Mouse (Mus musculus) heart, embryonic 13.5 days (tissue): ENCODE results near the gene Irf4. TPM values are rescaled to one million over a fixed set of nuclear protein-coding genes. Genes with fewer than 3 reads are reported as not detected.
A peak's percentile ranks its signal among the peaks of the same experiment; 100 is the strongest.

Source experiments
- ATAC-seq: fragments of 200-750 bp; cut with Nextera tagmentation; 2 replicates; pipeline ENCODE4 v1.8.0; 2017; ENCODE audit warnings: moderate TSS enrichment; ENCODE audit not compliant: insufficient number of reproducible peaks, low FRiP score, low TSS enrichment; ENCODE audit errors: extremely low read depth
- H3K27ac ChIP-seq: fragments of 300-500 bp; sonication (generic); replicated peaks from 2 replicates; pipeline ENCODE4 v1.5.1; 2015; ENCODE audit warnings: moderate library complexity, mild to moderate bottlenecking, inconsistent platforms
- H3K27me3 ChIP-seq: fragments of 300-500 bp; sonication (generic); replicated peaks from 2 replicates; pipeline ENCODE4 v1.6.1; 2015; ENCODE audit warnings: mild to moderate bottlenecking, inconsistent platforms
- H3K36me3 ChIP-seq: fragments of 300-500 bp; sonication (generic); 2 replicates; pipeline ENCODE4 v1.6.1; 2015; ENCODE audit warnings: mild to moderate bottlenecking, inconsistent platforms
- H3K4me1 ChIP-seq: fragments of 300-500 bp; sonication (generic); 2 replicates; pipeline ENCODE4 v1.6.1; 2015; ENCODE audit warnings: inconsistent platforms
- H3K4me2 ChIP-seq: fragments of 300-500 bp; sonication (generic); 2 replicates; pipeline ENCODE4 v1.6.1; 2015; ENCODE audit warnings: inconsistent platforms, mild to moderate bottlenecking, moderate library complexity
- H3K4me3 ChIP-seq: fragments of 300-500 bp; sonication (generic); 2 replicates; pipeline ENCODE4 v1.5.1; 2015; ENCODE audit warnings: moderate library complexity, mild to moderate bottlenecking, inconsistent platforms
- H3K9ac ChIP-seq: fragments of 300-500 bp; sonication (generic); 2 replicates; pipeline ENCODE4 v1.6.1; 2015; ENCODE audit warnings: inconsistent platforms, mild to moderate bottlenecking, moderate library complexity
- H3K9me3 ChIP-seq: fragments of 300-500 bp; sonication (generic); 2 replicates; pipeline ENCODE4 v1.6.1; 2016; ENCODE audit warnings: inconsistent platforms
- WGBS: fragments of 180-500 bp; shearing (Covaris S2); methylation state at CpG from one replicate; pipeline ENCODE4 v1.1.7; 2015; ENCODE audit warnings: mixed read lengths; 5-methylcytosine and 5-hydroxymethylcytosine counted together
- polyA plus RNA-seq: library from polyadenylated mRNA; unstranded; fragments of >200 nt; fragmentation: Nextera tagmentation; extraction: Ambion mirVana; gene quantifications from 2 replicates; pipeline ENCODE4 v1.2.1, GENCODE M21; 2015

Gene Irf4
- polyA plus RNA-seq, 1 experiment from 2014 or later: 0.05 TPM

DNA sequence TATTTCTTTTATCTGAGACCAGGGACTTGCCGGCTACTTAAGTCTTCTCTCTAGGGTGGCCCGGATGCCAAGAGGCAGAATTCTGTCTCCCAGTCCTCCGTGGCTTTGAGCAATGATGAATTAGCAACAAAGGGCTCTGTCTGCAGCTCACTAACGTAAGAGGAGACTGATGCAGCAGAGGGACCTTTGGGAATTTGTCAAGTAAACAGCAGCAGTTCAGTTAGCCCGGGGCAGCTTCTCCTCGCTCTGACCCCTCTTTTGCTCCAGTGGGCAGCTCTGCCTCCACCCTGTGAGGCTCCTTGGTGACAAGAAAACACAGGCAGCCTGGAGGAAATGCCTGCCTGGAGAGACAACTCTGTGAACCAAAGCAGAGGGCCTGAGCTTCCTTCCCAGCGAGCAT is 26.4 kb upstream of the Irf4 start:
- no peak overlapping the region for H3K4me3 ChIP-seq
- H3K36me3 ChIP-seq: no peaks in the 10 kb centered on the region
- 0 out of 2 replicates have a peak overlapping the region, but pooled peaks have one; percentile 14 for H3K9ac ChIP-seq
- ATAC-seq: no peak
- no peak overlapping the region for H3K27ac ChIP-seq
- peak overlapping the region; percentile 25; the same call in 1 of the 2 replicates for H3K4me2 ChIP-seq
- 14% methylated on average over 7 of the region's 7 CpGs for WGBS
- peaks cover 7% of the 10 kb centered on the region; the same call in 1 of the 2 replicates for H3K27me3 ChIP-seq
- peaks cover 13% of the 10 kb centered on the region for H3K4me1 ChIP-seq
- H3K9me3 ChIP-seq: no peaks in the 10 kb centered on the region

DNA sequence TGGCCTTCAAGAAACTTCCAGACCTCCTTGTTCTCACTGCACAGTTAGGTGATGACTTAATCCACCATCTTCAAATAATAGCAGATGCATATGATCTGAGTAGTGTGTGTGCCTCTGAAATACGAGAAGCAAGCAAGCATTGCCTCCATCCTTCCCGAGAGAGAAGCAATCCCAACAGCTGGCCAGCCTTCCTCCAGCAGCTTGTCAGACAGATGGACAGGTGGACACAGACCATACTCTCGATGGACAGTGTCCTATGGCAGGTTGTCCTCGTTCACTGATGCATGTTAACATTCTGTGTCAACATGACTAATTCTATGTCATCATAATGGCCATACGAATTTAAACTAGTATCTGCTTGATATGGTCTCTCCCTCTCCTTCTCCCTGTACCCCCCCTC is 25.8 kb upstream of the Irf4 start:
- no peak overlapping the region for H3K4me3 ChIP-seq
- H3K9me3 ChIP-seq: no peaks in the 10 kb centered on the region
- 50% methylated on average over 5 of the region's 5 CpGs for WGBS
- H3K36me3 ChIP-seq: no peaks in the 10 kb centered on the region
- H3K4me2 ChIP-seq: no peak overlapping the region
- H3K9ac ChIP-seq: no peak overlapping the region
- no peak for ATAC-seq
- H3K4me1 ChIP-seq: peaks cover 13% of the 10 kb centered on the region
- peaks cover 7% of the 10 kb centered on the region; the same call in 1 of the 2 replicates for H3K27me3 ChIP-seq
- H3K27ac ChIP-seq: no peak overlapping the region

DNA sequence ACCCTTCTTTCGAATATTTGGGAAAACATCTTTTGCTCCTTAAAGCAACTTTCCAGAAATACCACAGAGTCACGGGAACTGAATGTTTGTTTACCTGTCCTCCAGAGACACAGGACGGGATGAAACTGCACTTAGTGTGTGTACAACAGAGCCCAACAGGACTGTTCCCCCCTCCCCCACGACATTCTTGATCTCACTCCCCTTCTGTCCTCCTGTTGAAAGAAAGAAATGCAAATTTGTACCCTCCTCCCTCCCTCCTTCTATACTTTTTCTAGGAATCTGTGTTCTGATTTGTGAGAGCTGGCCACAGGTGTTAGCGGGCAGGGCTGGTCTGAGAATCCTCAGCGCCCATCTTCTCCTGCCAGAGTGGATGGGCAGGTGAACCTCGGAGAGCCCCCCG is 25.2 kb upstream of the Irf4 start:
- Histone ChIP-seq H3K9ac (no peak overlapping the region), H3K4me2 (no peak overlapping the region), H3K9me3 (no peaks in the 10 kb centered on the region), H3K4me1 (peaks cover 14% of the 10 kb centered on the region), H3K27me3 (peaks cover 7% of the 10 kb centered on the region; the same call in 1 of the 2 replicates), H3K27ac (no peak overlapping the region), H3K36me3 (no peaks in the 10 kb centered on the region), H3K4me3 (no peak overlapping the region)
- no peak for ATAC-seq
- 55% methylated on average over 8 of the region's 8 CpGs for WGBS

- H3K4me2 ChIP-seq: peak overlapping the region; percentile 42
- ATAC-seq: no peak
- 28% methylated on average over 7 of the region's 7 CpGs for WGBS
- no peaks in the 10 kb centered on the region for H3K9me3 ChIP-seq
- H3K9ac ChIP-seq: no peak overlapping the region
- H3K27me3 ChIP-seq: peaks cover 7% of the 10 kb centered on the region; the same call in 1 of the 2 replicates
- H3K4me1 ChIP-seq: peaks cover 17% of the 10 kb centered on the region
- no peaks in the 10 kb centered on the region for H3K36me3 ChIP-seq
- H3K27ac ChIP-seq: no peak overlapping the region
- H3K4me3 ChIP-seq: no peak overlapping the region
These were observed 24.2 kb upstream of the Irf4 start for GRCm38 (mm10) chr13:30724691-30725271.

GRCm38 (mm10) chr13:30726879-30727278 is 22.1 kb upstream of the Irf4 start:
- Histone ChIP-seq H3K4me1 (peaks cover 17% of the 10 kb centered on the region), H3K27me3 (peaks cover 7% of the 10 kb centered on the region; the same call in 1 of the 2 replicates), H3K27ac (no peak overlapping the region), H3K4me3 (no peak overlapping the region), H3K36me3 (no peaks in the 10 kb centered on the region), H3K9ac (no peak overlapping the region), H3K4me2 (no peak overlapping the region), H3K9me3 (no peaks in the 10 kb centered on the region)
- no peak for ATAC-seq
- WGBS: 77% methylated on average over 4 of the region's 4 CpGs

- Histone ChIP-seq H3K9me3 (no peaks in the 10 kb centered on the region), H3K4me2 (no peak overlapping the region), H3K4me3 (no peak overlapping the region), H3K27ac (no peak overlapping the region), H3K4me1 (peaks cover 10% of the 10 kb centered on the region), H3K27me3 (peaks cover 7% of the 10 kb centered on the region; the same call in 1 of the 2 replicates), H3K36me3 (no peaks in the 10 kb centered on the region), H3K9ac (no peak overlapping the region)
- no peak for ATAC-seq
- WGBS: 80% methylated on average over 7 of the region's 7 CpGs
These were observed 20.9 kb upstream of the Irf4 start for GRCm38 (mm10) chr13:30728155-30728554.

DNA sequence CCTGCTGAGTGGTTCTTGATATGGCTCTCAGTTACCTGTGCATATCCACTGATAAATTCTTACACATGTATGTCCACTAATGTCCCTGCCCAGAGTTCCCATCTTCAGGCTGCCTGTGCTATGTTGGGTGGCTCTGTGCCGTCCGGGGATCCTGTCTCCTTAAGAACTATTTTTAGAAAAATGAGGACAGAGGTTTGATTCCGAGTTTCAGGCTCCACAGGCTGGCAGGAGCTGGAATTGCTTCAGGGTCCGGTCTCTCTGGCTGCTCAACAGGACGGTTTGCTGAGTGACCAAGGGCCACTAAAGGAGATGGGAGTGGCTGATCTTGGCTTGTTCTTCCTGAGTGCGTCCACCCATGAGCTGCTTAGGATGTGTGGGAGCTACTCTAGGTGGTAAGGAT is 19.8 kb upstream of the Irf4 start:
- Histone ChIP-seq H3K4me2 (peak overlapping the region; percentile 35; the same call in 1 of the 2 replicates), H3K4me3 (no peak overlapping the region), H3K27ac (no peak overlapping the region), H3K36me3 (no peaks in the 10 kb centered on the region), H3K9me3 (no peaks in the 10 kb centered on the region), H3K4me1 (peaks cover 10% of the 10 kb centered on the region), H3K27me3 (no peaks in the 10 kb centered on the region; the same call in 1 of the 2 replicates), H3K9ac (no peak overlapping the region)
- no peak; the same call in 1 of the 2 replicates for ATAC-seq
- 17% methylated on average over 6 of the region's 6 CpGs for WGBS

DNA sequence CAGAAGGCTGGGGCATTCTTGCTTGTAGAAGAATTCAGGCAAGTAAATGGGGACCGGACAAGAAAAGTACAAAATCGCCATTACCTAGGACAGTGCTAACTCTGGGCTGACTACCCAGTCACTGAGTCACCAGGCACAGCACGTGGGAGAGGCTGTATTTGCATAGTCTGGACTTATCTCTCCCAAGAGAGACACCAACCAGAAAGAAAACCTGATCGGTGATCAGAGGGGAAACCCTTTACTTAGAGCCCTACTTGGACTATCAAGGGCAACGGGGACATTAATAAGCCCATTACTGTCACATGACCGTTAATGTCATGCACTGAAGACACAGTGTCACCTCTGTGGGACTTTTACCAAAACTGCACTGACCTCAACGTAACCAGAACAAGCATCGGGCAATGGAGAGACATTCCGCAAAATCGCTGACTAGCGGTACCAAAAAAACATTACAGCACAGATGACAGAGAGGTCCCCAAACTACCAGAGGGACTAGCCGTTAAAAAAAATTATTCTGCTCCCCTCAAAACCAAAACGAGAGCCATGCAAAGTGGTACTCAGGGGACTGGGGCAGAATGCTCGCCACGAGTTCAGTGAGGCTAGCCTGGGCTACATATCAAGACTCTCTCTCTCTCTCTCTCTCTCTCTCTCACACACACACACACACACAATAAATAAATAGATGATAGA is 18.8 kb upstream of the Irf4 start:
- no peak for ATAC-seq
- no peaks in the 10 kb centered on the region for H3K9me3 ChIP-seq
- H3K4me2 ChIP-seq: no peak overlapping the region
- H3K27me3 ChIP-seq: no peaks in the 10 kb centered on the region
- H3K27ac ChIP-seq: no peak overlapping the region
- no peaks in the 10 kb centered on the region for H3K36me3 ChIP-seq
- 77% methylated on average over 15 of the region's 15 CpGs for WGBS
- H3K4me3 ChIP-seq: no peak overlapping the region
- peaks cover 5% of the 10 kb centered on the region for H3K4me1 ChIP-seq
- no peak overlapping the region for H3K9ac ChIP-seq

DNA sequence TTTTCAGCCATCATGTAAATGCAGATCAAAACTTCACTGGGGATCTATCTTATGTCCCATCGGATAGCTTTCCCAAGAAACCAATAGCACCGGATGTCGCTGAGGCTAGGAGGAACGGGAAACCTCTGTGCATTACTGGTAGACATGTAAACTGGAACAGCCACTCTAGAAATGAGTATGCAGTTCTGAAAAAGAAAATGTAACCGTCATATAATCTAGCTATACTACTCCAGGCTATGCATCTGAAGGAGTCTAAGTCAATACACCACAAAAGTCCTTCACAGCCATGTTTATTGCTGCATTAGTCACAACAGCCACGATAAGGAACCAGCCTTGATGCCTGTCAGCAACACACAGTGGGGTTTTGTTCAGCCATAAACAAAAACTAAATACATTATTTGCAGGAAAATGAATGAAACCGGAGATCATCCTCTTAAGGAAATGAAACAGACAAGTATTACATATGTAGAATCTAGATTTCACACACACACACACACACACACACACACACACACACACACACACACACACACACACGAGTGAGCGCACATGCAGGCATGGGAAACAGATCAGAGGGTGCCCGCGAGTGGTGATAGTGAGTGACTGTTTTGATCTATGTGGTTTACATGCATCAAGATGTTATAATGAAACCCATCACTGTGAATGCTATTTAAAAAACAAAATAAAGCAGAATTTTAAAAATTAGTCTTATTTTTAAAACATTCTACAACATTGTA is 16.1 kb upstream of the Irf4 start:
- no peaks in the 10 kb centered on the region for H3K9me3 ChIP-seq
- H3K36me3 ChIP-seq: no peaks in the 10 kb centered on the region
- no peak for ATAC-seq
- H3K4me1 ChIP-seq: peaks cover 4% of the 10 kb centered on the region
- no peak overlapping the region for H3K4me2 ChIP-seq
- no peaks in the 10 kb centered on the region for H3K27me3 ChIP-seq
- no peak overlapping the region for H3K9ac ChIP-seq
- H3K27ac ChIP-seq: no peak overlapping the region
- 77% methylated on average over 11 of the region's 11 CpGs for WGBS
- no peak overlapping the region for H3K4me3 ChIP-seq

- Histone ChIP-seq H3K36me3 (no peaks in the 10 kb centered on the region), H3K4me3 (no peak overlapping the region), H3K27ac (no peak overlapping the region), H3K27me3 (no peaks in the 10 kb centered on the region; the same call in 1 of the 2 replicates), H3K9me3 (no peaks in the 10 kb centered on the region), H3K9ac (no peak overlapping the region), H3K4me1 (no peaks in the 10 kb centered on the region), H3K4me2 (no peak overlapping the region)
- 73% methylated on average over 5 of the region's 5 CpGs for WGBS
- ATAC-seq: no peak
These were observed 12.3 kb upstream of the Irf4 start for GRCm38 (mm10) chr13:30736721-30737120.

- H3K4me1 ChIP-seq: no peaks in the 10 kb centered on the region
- H3K9ac ChIP-seq: no peak overlapping the region
- ATAC-seq: no peak
- H3K4me2 ChIP-seq: no peak overlapping the region
- no peaks in the 10 kb centered on the region for H3K36me3 ChIP-seq
- no peaks in the 10 kb centered on the region for H3K9me3 ChIP-seq
- no peak overlapping the region for H3K4me3 ChIP-seq
- no peak overlapping the region for H3K27ac ChIP-seq
- WGBS: 74% methylated on average over 2 of the region's 2 CpGs
- H3K27me3 ChIP-seq: no peaks in the 10 kb centered on the region; the same call in 1 of the 2 replicates
These were observed 11.8 kb upstream of the Irf4 start for GRCm38 (mm10) chr13:30737257-30737656.
